Mouse (Mus musculus): Measurements from ENCODE around the gene Nap1l1.
"Not testable (repeated sequence)": the region's sequence is repeated elsewhere in the genome, so short reads cannot be mapped to it uniquely, and the experiment has no call there.

The Nap1l1 gene

GRCm38 (mm10) chr10:111482654-111483053 lies 9.6 kb downstream of the Nap1l1 start:
- no peak for DNase-seq

- no peak for DNase-seq
Measured at GRCm38 (mm10) chr10:111484079-111484478, 11.1 kb downstream of the Nap1l1 start.

DNA sequence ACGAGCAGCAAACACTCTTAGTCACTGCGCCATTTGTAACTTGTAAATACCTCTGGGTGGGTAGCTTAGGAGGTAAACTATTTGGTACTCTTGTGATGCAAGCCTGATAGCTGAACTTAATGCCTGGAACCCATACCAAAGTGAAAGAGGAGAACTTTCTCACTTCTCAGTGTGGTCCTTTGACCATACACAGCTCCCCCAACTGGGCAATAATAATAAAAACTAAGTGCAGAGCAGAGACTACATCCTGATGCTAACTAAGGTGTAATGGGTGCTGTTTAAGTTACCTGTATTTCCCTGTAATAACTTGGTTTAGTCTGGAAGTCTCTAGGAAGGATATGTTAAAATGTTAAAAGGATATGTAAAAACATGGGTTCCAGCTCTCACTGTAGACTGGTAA lies 15.8 kb downstream of the Nap1l1 start:
- no peak for DNase-seq

DNA sequence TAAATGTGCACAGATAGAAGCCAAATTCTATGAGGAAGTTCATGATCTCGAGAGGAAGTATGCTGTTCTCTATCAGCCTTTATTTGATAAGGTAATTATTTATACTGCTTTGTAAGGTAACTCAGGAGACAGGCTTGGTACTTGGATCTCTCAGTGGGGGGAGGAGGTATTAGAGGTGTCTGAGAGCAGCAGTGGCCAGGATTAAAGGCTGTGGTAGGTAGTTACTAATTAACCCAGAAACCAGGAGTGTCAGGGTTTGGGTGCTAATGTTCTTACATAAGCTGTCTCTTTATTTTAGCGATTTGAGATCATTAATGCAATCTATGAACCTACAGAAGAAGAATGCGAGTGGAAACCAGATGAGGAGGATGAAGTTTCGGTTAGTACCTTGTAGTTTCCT lies 17.1 kb downstream of the Nap1l1 start:
- DNase-seq = not testable (repeated sequence)

GRCm38 (mm10) chr10:111495888-111496287 lies 22.9 kb downstream of the Nap1l1 start:
- DNase-seq = no peak

DNA sequence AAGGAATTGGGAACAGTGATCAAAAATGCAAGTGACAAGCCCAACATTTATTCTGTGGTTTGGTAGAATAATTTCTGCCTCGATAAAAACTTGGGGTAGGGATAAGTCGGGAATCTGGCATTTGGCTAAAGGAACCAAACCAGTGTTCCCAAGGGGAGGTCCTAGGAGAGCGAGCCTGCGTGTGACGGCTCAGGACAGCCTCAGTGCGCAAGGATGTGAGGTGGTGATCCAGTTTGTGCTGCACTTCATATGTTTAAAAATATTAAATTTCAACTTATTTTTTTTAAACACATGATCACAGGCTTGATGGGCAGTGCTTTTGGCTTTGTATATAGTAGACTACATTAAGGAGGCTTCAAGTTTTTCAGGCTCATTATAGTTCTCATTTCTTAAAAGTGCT lies 26.9 kb downstream of the Nap1l1 start:
- DNase-seq = no peak

- DNase-seq = peak; percentile 88
Measured at GRCm38 (mm10) chr10:111503071-111503470, 30.0 kb downstream of the Nap1l1 start.

DNA sequence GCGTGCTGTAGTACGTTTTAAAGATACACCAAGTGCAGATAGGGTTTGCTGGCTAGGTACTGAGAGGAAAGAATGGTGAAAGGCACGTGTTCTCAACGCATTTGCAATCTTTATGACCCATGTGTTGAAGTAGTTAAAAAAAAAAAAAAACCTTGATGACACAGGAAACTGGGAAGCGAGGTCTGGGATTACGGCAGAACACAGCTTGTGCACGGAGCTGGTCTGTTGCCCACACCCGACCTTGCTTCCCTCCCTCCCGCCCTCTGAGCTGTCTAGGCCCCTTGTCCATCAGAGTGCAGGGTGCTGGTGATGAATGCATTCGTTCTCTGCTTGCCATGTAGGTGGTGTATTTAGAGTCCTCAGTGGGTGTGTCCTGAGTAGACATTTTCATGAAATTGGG lies 30.7 kb downstream of the Nap1l1 start:
- DNase-seq = no peak

DNA sequence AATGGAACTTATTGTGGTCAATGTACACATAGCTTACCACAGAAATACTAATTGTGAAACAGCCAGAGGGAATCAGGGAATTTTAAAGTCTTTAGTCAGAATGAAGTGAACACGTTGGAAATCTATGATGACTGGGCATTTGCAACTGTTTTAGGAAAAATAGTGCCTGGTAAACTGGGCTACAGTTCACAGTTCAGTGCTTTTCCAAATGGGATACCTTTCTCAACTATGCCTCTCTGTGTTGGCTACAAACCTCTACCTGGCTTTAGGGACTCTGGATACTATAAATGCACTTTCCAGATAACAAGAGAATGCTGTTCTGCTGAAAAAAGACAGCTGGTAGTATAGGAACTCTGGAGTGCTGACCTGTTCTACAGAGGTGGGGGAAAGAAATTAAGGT lies 31.6 kb downstream of the Nap1l1 start:
- DNase-seq = no peak

DNA sequence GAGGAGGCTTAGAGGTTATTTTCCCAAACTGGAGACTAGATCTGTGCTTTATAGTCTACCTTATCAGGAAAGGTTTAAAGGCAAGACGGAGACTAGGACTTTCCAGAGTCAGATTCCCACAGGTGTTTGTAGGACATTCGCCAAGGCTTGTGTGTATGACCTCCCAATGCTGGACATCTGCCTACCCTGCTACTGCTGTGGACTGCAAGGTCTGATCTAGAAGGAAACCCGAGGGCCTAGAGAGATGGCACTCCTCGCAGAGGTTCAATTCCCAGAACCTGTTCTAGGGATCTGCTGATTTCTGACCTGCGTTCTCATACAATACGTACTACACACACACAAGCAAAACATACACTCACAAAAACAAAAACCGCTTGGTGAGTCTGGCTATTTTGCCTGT lies 32.4 kb downstream of the Nap1l1 start:
- peak; percentile 22 for DNase-seq

DNA sequence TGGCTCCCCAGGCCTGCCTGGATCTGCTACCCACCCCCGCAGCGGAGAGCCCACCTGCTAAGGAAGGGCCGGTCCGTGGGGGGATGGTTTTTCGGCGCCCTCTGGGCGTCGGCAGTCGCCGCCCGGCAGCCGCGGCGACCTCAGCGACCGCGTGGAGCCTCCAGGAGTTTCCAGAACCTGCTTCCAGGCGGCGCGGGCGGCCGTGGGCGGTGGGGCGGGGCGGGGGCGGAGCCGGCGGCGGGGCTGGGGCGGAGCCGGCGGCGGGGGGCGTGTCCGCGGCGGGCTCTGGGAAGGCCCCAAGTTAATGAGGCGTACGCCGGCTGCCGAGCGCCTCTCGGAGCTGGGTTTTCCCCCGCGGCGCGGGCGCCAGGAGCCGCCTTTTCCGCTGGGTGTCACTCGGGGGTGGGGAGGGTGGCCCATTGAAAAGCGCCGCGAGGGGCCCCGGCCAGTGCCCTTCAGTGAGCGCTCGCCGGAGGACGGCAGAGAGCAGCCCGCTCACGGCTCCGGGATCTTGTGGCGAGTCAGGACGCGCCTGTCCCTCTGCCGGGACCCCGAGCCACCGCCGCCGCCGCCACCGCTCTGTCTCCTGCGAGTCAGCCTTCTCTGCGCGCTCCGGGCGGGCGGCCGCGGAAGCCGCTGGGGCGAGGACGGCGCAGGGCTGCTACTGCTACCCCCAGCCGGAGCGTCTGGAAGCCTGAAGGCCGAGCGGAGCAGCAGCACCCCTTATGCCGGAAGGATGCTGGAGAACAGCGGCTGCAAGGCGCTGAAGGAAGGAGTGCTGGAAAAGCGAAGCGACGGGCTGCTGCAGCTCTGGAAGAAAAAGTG lies 33.3 kb downstream of the Nap1l1 start, which contains the start of gene Phlda1:
Gene Phlda1, plus strand, starts transcription at position 186 of the 825 bp plus-strand sequence.
- peak; percentile 97 for DNase-seq

DNA sequence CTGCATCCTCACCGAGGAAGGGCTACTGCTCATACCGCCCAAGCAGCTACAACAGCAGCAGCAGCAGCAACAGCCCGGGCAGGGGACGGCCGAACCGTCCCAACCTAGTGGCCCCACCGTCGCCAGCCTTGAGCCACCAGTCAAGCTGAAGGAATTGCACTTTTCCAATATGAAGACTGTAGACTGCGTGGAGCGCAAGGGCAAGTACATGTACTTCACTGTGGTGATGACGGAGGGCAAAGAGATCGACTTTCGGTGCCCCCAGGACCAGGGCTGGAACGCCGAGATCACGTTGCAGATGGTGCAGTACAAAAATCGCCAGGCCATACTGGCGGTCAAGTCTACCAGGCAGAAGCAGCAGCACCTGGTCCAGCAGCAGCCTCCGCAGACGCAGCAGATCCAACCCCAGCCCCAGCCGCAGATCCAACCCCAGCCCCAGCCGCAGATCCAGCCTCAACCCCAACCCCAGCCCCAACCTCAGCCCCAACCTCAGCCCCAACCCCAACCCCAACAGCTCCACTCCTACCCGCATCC lies 34.0 kb downstream of the Nap1l1 start:
- peak; percentile 57 for DNase-seq

DNA sequence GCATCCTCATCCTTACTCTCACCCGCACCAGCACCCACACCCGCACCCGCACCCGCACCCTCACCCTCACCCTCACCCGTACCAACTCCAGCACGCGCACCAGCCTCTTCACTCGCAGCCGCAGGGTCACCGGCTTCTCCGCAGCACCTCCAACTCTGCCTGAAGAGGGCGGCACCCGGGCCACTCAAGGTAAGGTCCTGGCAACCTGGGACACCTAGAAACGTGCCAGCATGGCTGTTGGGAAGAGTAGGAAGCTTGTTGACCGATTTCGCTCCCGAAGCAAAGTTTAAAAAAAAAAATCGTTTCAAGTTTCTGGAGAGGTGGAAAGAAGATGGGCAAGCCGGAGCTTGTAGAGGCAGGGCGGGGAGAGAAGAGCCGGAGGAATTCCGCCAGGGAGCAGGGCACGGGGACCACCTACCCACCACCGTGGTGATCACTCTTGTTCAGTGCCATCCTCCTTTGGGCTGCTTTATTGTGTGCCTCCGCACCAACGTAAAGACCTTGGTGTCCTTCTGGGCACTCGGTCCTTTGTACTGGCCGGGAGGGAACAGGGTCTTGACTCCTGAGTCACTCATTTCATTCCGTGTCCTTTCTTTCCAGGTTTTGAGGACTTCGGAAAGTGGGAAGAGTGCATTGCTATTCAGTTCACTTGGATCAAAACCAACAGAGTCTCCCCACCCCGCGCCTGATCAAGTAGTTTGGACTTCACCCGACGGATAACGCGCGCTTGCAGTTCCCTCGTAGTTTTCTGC lies 34.6 kb downstream of the Nap1l1 start:
- DNase-seq = peak; percentile 81

DNA sequence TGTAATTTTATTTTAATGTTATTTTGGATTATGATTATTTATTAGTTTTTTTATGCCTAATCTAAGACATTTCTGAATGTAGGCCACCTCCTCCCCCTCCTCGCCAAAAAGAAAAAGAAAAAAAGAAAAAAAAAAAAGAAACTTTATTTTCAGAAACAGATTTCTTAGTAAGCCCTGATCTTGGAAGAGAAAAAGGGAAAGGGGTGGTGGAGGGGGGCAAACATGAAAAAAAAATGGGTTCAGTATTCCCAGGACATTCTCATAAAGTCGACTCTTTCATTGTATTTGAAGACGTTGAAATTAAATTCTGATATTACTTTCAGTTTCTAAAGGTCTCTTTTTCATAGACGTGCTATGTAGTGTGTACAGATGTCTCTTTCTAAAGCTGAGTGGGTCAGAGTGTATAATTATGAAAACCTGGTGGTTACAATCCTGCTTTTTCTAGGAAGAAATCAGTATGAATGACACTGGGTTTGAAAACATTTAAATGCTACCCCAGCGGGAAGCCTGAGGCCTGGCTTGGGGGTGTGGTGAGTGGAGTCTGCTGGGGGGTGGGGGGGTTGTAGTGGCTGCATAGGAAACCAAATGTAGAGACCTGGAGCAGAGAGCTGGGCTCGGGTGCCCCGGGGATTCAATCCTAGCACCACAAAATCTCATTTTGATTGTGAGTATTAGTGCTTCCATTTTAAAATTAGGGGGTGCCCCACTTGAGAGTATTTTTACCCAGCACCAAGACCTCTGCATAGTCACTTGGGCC lies 35.5 kb downstream of the Nap1l1 start:
- no peak for DNase-seq

DNA sequence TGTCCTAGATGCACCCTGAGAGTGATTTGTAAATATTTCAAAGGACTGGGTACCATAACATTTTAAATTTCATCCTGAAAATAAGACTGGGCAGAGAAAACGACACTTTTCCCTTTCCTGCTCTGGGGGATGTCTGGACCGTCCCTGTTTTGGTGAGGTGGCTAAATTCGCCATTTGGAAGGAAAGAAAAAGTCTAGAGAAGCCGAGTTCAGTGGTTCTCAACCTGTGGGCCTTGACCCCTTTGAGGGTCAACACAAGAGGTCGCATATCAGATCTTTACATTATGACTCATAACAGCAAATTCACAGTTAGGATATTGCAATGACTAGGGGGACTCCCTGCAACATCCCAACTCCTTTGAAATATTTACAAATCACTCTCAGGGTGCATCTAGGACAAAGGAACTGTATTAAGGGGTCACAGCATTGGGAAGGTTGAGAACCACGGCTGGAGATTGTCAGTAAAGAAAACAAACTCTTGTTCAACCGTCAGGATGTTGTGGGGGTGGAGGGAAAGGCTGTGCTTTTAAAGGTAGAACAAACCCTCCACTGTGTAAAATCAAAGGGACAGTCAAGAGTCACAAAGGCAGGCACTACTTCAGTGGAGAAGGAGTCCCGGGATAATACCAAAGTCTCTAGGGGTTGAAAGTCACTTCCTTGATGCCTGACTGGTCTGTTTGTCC lies 36.2 kb downstream of the Nap1l1 start:
- no peak for DNase-seq

GRCm38 (mm10) chr10:111509981-111510380 lies 37.0 kb downstream of the Nap1l1 start:
- DNase-seq = no peak

GRCm38 (mm10) chr10:111510798-111511197 lies 37.8 kb downstream of the Nap1l1 start:
- no peak for DNase-seq

- DNase-seq = peak; percentile 42
Measured at GRCm38 (mm10) chr10:111512036-111512568, 39.1 kb downstream of the Nap1l1 start.

DNA sequence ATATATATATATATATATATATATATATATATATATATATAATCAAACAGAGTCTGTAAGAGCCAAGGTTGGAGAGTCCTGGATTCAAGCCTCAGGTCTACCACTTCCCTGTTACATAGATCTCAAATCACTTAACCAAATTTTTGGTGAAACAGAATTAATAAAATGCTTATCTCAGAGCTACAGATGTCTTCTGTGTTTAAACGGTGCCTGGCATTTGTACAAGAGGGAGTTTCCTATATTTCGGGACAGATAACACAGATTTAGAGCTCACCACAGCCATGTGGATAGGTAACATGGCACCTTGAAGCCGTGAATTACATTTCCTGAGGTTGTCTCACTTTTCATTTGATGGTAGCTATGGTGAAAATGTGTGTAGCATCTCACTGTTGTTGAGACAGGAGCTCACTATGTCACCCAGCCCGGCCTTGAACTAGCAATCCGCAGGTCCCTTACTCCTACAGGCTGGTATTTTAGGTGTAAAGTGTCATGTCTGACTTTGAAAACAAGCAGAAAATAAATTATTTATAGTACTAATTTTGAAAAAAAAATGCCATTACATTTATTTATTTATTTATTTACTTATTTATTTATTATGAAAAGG lies 41.4 kb downstream of the Nap1l1 start:
- no peak for DNase-seq

DNA sequence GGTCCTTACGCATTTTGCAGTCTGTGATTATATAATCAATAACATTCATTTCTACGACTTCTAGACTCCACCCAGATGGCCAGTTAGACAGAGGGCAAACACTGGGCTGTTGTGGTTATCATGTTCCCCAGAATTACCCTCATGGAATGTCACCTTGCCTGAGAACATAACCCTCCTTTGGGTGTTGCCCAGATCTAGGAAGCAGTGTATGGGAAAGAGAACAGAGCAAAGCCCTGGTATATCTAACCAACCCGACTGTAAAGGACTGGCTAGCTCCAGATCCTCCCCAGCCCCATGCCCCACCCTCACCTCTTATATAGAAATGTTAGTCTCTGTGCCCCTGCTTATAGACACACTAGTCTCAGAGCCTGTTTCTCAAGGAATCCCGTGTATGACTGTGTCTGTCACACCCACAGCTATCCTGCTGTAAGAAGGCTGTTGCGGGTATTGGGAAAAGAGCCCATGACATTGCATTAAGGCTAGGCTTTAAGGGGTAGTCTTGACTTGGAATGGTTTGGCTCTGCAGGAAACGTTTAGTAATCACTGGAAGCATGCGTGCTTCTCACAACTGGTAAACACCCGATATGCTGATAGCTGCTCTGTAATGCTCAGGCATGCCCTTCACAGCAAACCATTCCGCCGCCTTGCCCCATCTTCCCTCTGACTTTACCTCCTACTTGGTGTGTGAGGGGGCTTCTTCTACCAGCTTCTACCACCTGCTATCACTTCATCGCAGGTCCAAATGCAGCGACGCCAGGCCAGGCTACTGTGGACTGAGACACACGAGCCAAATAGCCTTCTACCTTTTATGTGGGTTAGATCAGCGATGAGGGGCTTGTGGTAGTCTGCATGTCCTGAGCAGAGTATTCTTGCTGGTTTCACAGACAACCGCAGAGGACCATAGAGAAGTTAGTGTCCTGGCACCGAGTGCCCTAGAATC lies 42.3 kb downstream of the Nap1l1 start:
- no peak for DNase-seq

DNA sequence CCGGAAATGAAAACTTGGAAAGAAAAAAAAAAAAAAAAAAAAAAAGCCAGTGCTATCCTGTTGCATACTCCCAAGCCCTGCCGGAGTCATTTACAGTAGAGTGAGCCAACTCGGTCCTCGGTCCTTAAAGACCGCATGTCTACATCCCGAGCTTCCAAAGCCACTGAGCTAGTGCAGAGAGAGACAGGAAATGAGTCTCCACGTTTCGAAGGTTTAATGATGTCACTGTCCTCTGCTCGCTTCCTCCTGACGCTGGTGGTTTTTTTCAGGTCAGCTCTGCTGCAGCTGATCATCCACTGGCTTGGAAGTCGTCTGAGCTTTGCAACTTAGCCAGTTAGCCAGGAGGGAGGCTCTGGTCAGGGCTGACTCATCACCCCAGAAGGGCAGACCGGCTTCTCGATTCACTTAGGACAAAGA lies 43.2 kb downstream of the Nap1l1 start:
- peak; percentile 45 for DNase-seq
